Mouse (Mus musculus) embryonic facial prominence, embryonic 14.5 days (tissue): ENCODE results near the gene Plpp1. TPM values are rescaled to one million over a fixed set of nuclear protein-coding genes. Genes with fewer than 3 reads are reported as not detected.

Experiments used
- ATAC-seq: fragments of 200-750 bp; cut with Nextera tagmentation; 2 replicates; pipeline ENCODE4 v1.8.0; 2017; ENCODE audit warnings: low read depth, moderate number of reproducible peaks, moderate TSS enrichment
- DNase-seq: peaks from one replicate; pipeline ENCODE4 v3.0.0-alpha.2; 2015; ENCODE audit warnings: low spot score
- H3K27ac ChIP-seq: fragments of 300-500 bp; sonication (generic); replicated peaks from 2 replicates; pipeline ENCODE4 v1.5.1; 2014; ENCODE audit warnings: low read depth, mild to moderate bottlenecking, low read length, moderate library complexity
- H3K27me3 ChIP-seq: fragments of 300-500 bp; sonication (generic); replicated peaks from 2 replicates; pipeline ENCODE4 v1.6.1; 2014; ENCODE audit warnings: low read length; ENCODE audit not compliant: control insufficient read depth, insufficient read depth
- H3K36me3 ChIP-seq: fragments of 300-500 bp; sonication (generic); 2 replicates; pipeline ENCODE4 v1.6.1; 2014; ENCODE audit warnings: low read length, mixed read lengths; ENCODE audit not compliant: control insufficient read depth, insufficient read depth
- H3K4me1 ChIP-seq: fragments of 300-500 bp; sonication (generic); 2 replicates; pipeline ENCODE4 v1.6.1; 2014; ENCODE audit warnings: antibody characterized with exemption, low read length; ENCODE audit not compliant: control insufficient read depth, insufficient read depth
- H3K4me2 ChIP-seq: fragments of 300-500 bp; sonication (generic); 2 replicates; pipeline ENCODE4 v1.6.1; 2014; ENCODE audit warnings: low read depth, mild to moderate bottlenecking, low read length, moderate library complexity, mixed read lengths
- H3K4me3 ChIP-seq: fragments of 300-500 bp; sonication (generic); 2 replicates; pipeline ENCODE4 v1.5.1; 2014; ENCODE audit warnings: low read depth, mild to moderate bottlenecking, low read length
- H3K9ac ChIP-seq: fragments of 300-500 bp; sonication (generic); 2 replicates; pipeline ENCODE4 v1.6.1; 2014; ENCODE audit warnings: low read depth, mild to moderate bottlenecking, low read length, moderate library complexity, mixed read lengths
- H3K9me3 ChIP-seq: fragments of 300-500 bp; sonication (generic); 2 replicates; pipeline ENCODE4 v1.6.1; 2016; ENCODE audit warnings: low read length; ENCODE audit not compliant: control insufficient read depth
- WGBS: fragments of 180-500 bp; shearing (Covaris S2); extraction: QIAGEN DNeasy Blood & Tissue Kit; methylation state at CpG from one replicate; pipeline ENCODE4 v1.1.7; 2014; 5-methylcytosine and 5-hydroxymethylcytosine counted together
- polyA plus RNA-seq: library from polyadenylated mRNA; unstranded; fragments of >200 nt; fragmentation: Nextera tagmentation; extraction: Ambion mirVana; gene quantifications from 2 replicates; pipeline ENCODE4 v1.2.1, GENCODE M21; 2014

Gene Plpp1
- polyA plus RNA-seq, 1 experiment from 2014 or later: 64.6 TPM

GRCm38 (mm10) chr13:112801381-112802004 lies 901 bp downstream of the Plpp1 start:
- Histone ChIP-seq H3K27me3 (no peaks in the 10 kb centered on the region), H3K4me2 (peak overlapping the region; percentile 89), H3K9me3 (no peaks in the 10 kb centered on the region), H3K27ac (peak overlapping the region; percentile 96), H3K4me3 (peak overlapping the region; percentile 87), H3K9ac (peak overlapping the region; percentile 87), H3K4me1 (no peaks in the 10 kb centered on the region), H3K36me3 (peaks cover 11% of the 10 kb centered on the region)
- DNase-seq: peak; percentile 62
- WGBS: under 1% methylated on average over 17 of the region's 23 CpGs
- peak; percentile 78 for ATAC-seq

- Histone ChIP-seq H3K27me3 (no peaks in the 10 kb centered on the region), H3K36me3 (peaks cover 18% of the 10 kb centered on the region), H3K4me1 (no peaks in the 10 kb centered on the region), H3K4me2 (no peak overlapping the region; the same call in 1 of the 2 replicates), H3K9me3 (no peaks in the 10 kb centered on the region), H3K27ac (no peak overlapping the region), H3K4me3 (no peak overlapping the region), H3K9ac (no peak overlapping the region)
- no peak for ATAC-seq
- 92% methylated on average over 7 of the region's 7 CpGs for WGBS
- DNase-seq: no peak
Measured at GRCm38 (mm10) chr13:112803106-112803505, 2.5 kb downstream of the Plpp1 start.

GRCm38 (mm10) chr13:112803661-112804060 lies 3.1 kb downstream of the Plpp1 start:
- Histone ChIP-seq H3K27me3 (no peaks in the 10 kb centered on the region), H3K36me3 (peaks cover 18% of the 10 kb centered on the region), H3K27ac (no peak overlapping the region), H3K9me3 (no peaks in the 10 kb centered on the region), H3K4me2 (no peak overlapping the region), H3K9ac (no peak overlapping the region), H3K4me1 (no peaks in the 10 kb centered on the region), H3K4me3 (no peak overlapping the region)
- ATAC-seq (no peak), DNase-seq (no peak)
- WGBS: 80% methylated on average over 4 of the region's 4 CpGs

GRCm38 (mm10) chr13:112805529-112805928 lies 4.9 kb downstream of the Plpp1 start:
- ATAC-seq (no peak), DNase-seq (no peak)
- no peaks in the 10 kb centered on the region for H3K9me3 ChIP-seq
- H3K27me3 ChIP-seq: no peaks in the 10 kb centered on the region
- H3K9ac ChIP-seq: no peak overlapping the region
- H3K4me3 ChIP-seq: no peak overlapping the region
- H3K36me3 ChIP-seq: peaks cover 22% of the 10 kb centered on the region
- no peak overlapping the region for H3K4me2 ChIP-seq
- no peaks in the 10 kb centered on the region for H3K4me1 ChIP-seq
- H3K27ac ChIP-seq: no peak overlapping the region
- WGBS: 96% methylated on average over 3 of the region's 3 CpGs

GRCm38 (mm10) chr13:112807936-112808667 lies 7.5 kb downstream of the Plpp1 start:
- Histone ChIP-seq H3K4me2 (no peak overlapping the region), H3K27me3 (no peaks in the 10 kb centered on the region), H3K27ac (no peak overlapping the region), H3K9me3 (no peaks in the 10 kb centered on the region), H3K4me1 (no peaks in the 10 kb centered on the region), H3K4me3 (no peak overlapping the region), H3K36me3 (peaks cover 22% of the 10 kb centered on the region), H3K9ac (no peak overlapping the region)
- DNase-seq (no peak), ATAC-seq (no peak)
- WGBS: 82% methylated on average over 10 of the region's 10 CpGs

GRCm38 (mm10) chr13:112809504-112810247 lies 9.1 kb downstream of the Plpp1 start:
- Histone ChIP-seq H3K4me2 (no peak overlapping the region), H3K4me1 (no peaks in the 10 kb centered on the region), H3K4me3 (no peak overlapping the region), H3K27me3 (no peaks in the 10 kb centered on the region), H3K9ac (no peak overlapping the region), H3K36me3 (peaks cover 22% of the 10 kb centered on the region), H3K27ac (no peak overlapping the region), H3K9me3 (no peaks in the 10 kb centered on the region)
- WGBS: 68% methylated on average over 7 of the region's 7 CpGs
- DNase-seq: no peak
- no peak for ATAC-seq

GRCm38 (mm10) chr13:112810248-112810645 lies 9.7 kb downstream of the Plpp1 start:
- Histone ChIP-seq H3K4me3 (no peak overlapping the region), H3K27me3 (no peaks in the 10 kb centered on the region), H3K9me3 (no peaks in the 10 kb centered on the region), H3K27ac (0 out of 2 replicates have a peak overlapping the region, but pooled peaks have one; percentile 18), H3K4me2 (no peak overlapping the region), H3K36me3 (peaks cover 22% of the 10 kb centered on the region), H3K4me1 (no peaks in the 10 kb centered on the region), H3K9ac (no peak overlapping the region)
- DNase-seq (no peak), ATAC-seq (no peak)
- WGBS: 71% methylated on average over 4 of the region's 4 CpGs

GRCm38 (mm10) chr13:112810751-112811150 lies 10.2 kb downstream of the Plpp1 start:
- ATAC-seq: no peak
- peaks cover 18% of the 10 kb centered on the region for H3K36me3 ChIP-seq
- H3K9me3 ChIP-seq: no peaks in the 10 kb centered on the region
- H3K27ac ChIP-seq: no peak overlapping the region
- DNase-seq: no peak
- H3K9ac ChIP-seq: no peak overlapping the region
- no peaks in the 10 kb centered on the region for H3K4me1 ChIP-seq
- H3K4me2 ChIP-seq: no peak overlapping the region
- WGBS: 34% methylated on average over 9 of the region's 9 CpGs
- H3K4me3 ChIP-seq: no peak overlapping the region
- H3K27me3 ChIP-seq: no peaks in the 10 kb centered on the region
